Comparison of ENCODE assay signal across 19 mouse cellular contexts in the genomic region with DNA sequence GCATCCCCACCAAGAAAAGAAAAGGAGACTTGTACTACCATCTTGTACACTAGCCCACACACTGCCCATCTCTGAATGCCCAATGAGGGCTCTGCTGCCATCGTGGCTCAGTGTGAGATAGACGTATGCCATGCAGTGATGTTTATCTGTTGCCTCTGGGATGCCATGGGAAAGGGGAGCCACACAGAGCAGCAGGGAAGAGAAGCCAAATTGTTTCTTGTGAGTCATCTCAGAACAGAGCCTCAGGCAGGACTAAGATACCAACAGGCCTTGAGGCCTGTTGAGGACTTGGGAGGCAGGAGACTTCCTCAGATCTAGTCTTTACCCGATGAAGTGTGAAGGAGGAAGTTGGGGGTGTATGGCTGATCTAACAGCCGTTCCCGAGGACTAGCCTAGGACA.
"Had no signal": no experiment of that assay in that cellular context is flagged by ENCODE, and none has a peak within 500 bp of the region (broad histone marks: within the 10 kb centered on the region; RNA-seq: fewer than 3 reads in every experiment).

No protein-coding gene starts in this region.

- ATAC-seq: intestine, postnatal 0 days; liver, postnatal 0 days had no signal

- DNase-seq: kidney, adult 2 months; kidney, postnatal 36 days; layer of hippocampus, adult 9-11 months; layer of hippocampus, postnatal 36 days; liver, postnatal 0 days; lung, postnatal 10 days; lung, postnatal 4 days; midbrain, embryonic 14.5 days; retina, postnatal 1 day; right cerebral cortex, postnatal 25 days; spleen, adult 18-20 months; thymus, postnatal 25 days had no signal

- H3K27ac ChIP-seq: kidney, postnatal 0 days; left cerebral cortex, adult 2 months; liver, embryonic 14.5 days; lung, embryonic 15.5 days; neural tube, embryonic 12.5 days; neural tube, embryonic 15.5 days had no signal

- H3K4me3 ChIP-seq: left cerebral cortex, adult 2 months; lung, embryonic 15.5 days; neural tube, embryonic 12.5 days; neural tube, embryonic 15.5 days had no signal
